Mouse (Mus musculus) erythroid progenitor cell, adult 5-6 weeks (primary cell): ENCODE measurements around the gene Aqp6. TPM values are rescaled to one million over a fixed set of nuclear protein-coding genes. Genes with fewer than 3 reads are reported as not detected.

ENCODE experiments used
- ATAC-seq: replicated peaks from 2 replicates; pipeline ENCODE4 v1.8.0; 2016; ENCODE audit warnings: moderate number of reproducible peaks, mild to moderate bottlenecking, moderate TSS enrichment, inconsistent platforms; ENCODE audit not compliant: poor library complexity, low FRiP score, severe bottlenecking
- total RNA-seq, 2 experiments: library from RNA; stranded (forward) in 1 of 2; stranded (reverse) in 1 of 2; fragments of 150-400 nt in 1 of 2; fragments of 186-747, 209-891 nt in 1 of 2; gene quantifications; 2 replicates each; pipeline versions ENCODE4 v1.2.3 to v1.2.4; 2015 to 2017; ENCODE audit warnings: low replicate concordance in 2 of 2

Aqp6 gene
- total RNA-seq (2015; ENCODE audit: low replicate concordance), result not detected in 2 replicates
- total RNA-seq (2017; ENCODE audit: low replicate concordance), result not detected in 2 replicates

DNA sequence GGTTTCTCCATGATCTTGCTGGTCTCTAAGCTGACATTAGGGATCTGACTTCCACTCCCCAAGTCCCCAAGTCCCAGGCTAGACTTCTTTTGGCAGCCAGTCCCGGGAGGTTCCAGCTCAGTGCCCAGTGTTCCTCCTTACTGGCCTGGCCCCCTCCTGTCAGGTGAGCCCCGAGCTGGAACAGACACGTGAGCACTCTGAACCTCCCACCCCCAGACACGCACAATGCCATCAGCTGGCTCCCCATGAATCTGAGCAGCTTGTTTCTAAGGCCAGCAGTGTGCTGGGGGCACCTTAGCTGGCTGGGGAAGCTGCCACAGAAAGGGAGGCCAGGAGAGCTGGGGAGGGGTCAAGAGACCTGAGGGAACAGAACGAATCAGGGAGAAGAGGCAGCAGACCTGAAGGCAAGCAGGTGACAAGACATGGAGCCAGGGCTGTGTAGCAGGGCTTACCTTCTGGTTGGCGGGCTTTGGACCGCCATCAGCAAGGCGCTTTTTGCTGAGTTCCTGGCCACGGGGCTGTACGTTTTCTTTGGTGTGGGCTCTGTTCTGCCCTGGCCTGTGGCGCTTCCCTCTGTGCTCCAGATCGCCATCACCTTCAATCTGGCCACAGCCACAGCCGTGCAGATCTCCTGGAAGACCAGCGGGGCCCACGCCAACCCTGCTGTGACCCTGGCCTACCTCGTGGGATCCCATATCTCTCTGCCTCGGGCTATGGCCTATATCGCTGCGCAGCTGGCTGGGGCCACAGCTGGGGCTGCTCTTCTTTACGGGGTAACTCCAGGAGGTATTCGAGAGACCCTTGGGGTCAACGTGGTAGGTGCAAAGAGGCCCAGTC, at the start of gene Aqp6:
Gene Aqp6 (plus strand): TSS at position 415 of the 837 bp plus-strand sequence.
- ATAC-seq, result no peak

GRCm38 (mm10) chr15:99553767-99554166, 47.4 kb upstream of the Aqp6 start:
- no peak for ATAC-seq

- no peak for ATAC-seq
These were observed 42.3 kb upstream of the Aqp6 start for GRCm38 (mm10) chr15:99558947-99559346.

- ATAC-seq, result no peak
These were observed 41.0 kb upstream of the Aqp6 start for GRCm38 (mm10) chr15:99560246-99560645.

- ATAC-seq, result no peak
These were observed 33.8 kb upstream of the Aqp6 start for GRCm38 (mm10) chr15:99567371-99567770.

- no peak for ATAC-seq
These were observed 32.5 kb upstream of the Aqp6 start for GRCm38 (mm10) chr15:99568682-99569081.

DNA sequence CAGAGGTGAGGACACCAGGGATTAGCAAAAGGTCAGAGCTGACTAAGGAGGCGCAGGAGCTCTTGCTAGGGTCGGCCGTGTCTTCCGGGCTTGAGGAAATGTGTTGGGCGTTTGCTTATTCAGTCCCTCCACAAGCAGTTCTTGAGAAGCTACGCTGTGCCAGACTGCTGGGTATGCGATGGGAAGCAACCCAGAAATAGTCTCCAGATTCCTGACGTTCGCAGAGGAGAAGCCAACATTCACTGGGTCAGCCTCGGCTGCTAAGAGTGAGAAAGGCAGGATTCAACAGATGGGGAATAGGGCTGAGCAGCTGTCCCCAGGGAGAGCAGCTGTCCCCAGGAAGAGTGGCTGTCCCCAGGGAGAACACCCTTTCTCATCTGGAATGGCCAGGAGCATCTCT, 32.1 kb upstream of the Aqp6 start:
- ATAC-seq, result no peak

GRCm38 (mm10) chr15:99578802-99579485, 22.3 kb upstream of the Aqp6 start, which contains the start of gene Aqp2:
Gene Aqp2, plus strand, starts transcription at chr15:99579055.
- no peak for ATAC-seq

DNA sequence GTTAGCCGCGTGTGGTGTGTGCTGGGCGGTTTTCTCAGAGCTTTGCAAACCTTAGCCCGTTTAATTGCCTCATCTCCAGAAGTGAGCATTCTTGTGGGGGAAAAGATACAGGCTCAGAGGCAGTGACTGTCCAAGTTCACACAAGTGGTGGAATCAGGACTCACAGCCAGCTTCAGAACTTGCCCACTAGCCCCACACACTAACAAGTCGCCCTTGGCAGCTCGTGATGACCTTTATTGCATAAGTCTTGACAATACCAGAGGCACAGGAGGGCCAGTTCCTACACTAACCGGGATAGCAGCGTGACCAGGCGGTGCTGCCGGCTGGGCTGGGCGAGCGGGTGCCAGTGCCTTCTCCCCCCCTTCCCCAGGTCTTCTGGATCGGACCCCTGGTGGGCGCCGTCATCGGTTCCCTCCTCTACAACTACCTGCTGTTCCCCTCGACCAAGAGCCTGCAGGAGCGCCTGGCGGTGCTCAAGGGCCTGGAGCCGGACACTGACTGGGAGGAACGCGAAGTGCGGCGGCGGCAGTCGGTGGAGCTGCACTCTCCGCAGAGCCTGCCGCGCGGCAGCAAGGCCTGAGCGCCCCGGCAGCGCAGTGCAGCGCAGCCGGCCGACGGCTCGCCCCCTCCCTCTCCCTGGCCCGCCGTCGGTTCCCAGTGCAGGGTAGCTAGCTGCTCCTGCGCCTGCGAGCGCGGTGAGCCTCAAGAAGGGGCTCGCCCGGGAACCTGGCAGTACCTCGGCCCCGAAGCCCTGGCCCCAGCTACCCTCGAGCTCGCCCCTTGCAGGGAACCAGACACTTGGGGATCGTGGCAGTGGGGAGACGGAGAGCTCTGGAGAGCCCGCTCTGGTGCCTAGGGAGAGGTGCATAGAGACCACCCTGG, 17.5 kb upstream of the Aqp6 start:
- ATAC-seq, result no peak

- no peak for ATAC-seq
These were observed 16.6 kb upstream of the Aqp6 start for GRCm38 (mm10) chr15:99584407-99585202.

DNA sequence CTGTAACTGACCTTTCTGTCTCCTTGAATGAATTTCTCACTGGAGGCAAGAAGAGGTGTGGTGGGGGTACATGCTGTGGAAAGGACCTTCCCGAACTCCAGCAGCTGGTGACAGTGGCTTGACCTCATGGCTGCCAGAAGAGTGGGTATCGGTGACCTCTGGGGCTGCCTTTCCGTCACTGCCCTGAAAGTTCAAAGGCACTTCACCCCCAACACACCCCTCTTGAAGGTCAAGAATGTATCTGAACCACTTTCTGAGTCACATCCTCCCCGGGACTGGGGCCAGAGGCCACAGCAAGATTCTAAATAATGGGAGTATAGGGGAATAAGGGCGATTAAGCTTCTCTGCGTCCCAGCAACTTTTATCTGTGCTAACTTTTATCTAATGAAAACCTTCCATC, 15.5 kb upstream of the Aqp6 start:
- no peak for ATAC-seq

DNA sequence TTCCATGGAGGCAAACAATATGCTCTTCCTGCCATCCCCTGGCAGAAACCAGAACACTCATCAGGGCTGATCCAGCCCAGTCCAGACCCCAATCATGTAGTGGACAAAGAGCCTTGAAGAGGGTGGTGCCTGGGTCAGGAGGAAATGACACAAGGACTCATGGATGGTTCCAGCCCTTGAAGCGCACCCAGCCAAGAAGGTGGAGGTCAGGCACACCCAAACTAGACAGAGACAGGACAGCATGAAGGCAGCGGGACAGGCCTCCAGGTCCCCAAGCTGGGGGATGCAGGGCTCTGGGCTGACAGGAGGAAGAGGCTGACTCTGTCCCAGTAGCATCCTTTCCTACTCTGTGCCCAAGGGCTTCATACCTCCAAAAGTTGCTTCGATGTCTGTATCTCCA, 14.7 kb upstream of the Aqp6 start:
- ATAC-seq, result no peak

GRCm38 (mm10) chr15:99589237-99589636, 12.0 kb upstream of the Aqp6 start:
- ATAC-seq, result no peak

DNA sequence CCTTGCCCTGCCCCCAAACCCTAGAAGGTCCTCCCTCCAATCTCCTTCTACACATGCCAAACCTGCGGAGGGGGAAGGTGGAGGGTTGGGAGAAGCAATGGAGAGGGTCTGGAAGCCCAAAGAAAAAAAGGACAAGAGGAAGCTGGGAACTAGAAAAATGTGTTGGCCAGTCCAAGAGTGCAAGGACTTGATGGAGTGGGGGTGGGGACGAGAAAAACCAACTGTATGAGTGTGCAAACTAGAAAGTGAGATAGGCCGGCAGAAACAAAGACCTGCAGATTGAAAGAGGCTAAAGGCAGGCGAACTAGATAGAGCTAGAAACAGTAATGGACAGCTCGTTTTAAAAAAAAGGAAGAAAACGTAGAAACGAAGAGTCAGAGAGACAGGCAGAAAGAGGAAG, 11.5 kb upstream of the Aqp6 start:
- no peak for ATAC-seq

GRCm38 (mm10) chr15:99590429-99591084, 10.6 kb upstream of the Aqp6 start, which contains the start of gene Aqp5:
Gene Aqp5, plus strand, starts transcription at chr15:99590782.
- no peak for ATAC-seq

DNA sequence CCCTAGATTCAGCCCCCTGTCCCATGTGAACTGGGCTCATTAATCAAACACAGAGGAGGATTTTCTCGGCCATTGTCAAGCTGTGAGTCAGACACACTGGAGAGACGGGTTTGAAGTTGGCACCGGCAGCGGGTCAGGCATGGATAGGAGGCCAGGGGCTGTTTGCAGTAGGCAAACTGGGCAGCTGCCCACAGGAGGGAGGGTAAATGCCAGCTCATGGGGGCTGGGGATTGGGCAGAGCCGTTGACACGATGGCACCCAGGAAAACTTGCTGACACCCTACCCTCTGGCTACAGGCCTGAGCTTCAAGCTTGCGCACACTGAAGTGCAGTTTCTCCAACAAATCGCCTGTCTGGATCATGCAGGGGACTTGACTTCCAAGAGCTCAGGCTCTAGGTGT, 9.0 kb upstream of the Aqp6 start:
- ATAC-seq, result no peak

DNA sequence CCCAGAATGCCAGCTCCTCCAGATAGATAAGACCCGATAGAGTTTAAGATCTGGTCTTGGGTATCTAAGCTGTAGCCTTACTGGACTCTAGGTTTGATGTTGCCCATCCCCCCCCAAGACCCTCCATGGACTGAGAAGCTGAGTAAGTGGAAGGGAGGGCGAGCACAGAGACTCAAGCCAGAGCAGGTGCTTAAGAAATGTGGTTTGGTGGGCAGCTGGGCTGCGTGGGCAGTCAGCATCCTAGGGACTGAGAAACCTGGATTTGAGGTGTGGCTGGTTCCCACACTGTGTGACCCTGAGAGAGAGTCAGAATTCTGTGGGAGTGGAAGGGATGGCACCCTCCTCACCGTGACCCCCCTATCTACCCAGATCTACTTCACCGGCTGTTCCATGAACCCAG, 8.3 kb upstream of the Aqp6 start:
- no peak for ATAC-seq

- ATAC-seq, result no peak
These were observed 6.2 kb upstream of the Aqp6 start for GRCm38 (mm10) chr15:99594951-99595350.
